Mouse (Mus musculus) neutrophil, adult 5-6 weeks (primary cell): ENCODE data around the gene Atp8b4. TPM values are rescaled to one million over a fixed set of nuclear protein-coding genes. Genes with fewer than 3 reads are reported as not detected.

Experiments used
- ATAC-seq: fragments of 151-379, 151-347 bp; 2 replicates; pipeline ENCODE4 v1.8.0; 2017; ENCODE audit warnings: mild to moderate bottlenecking, moderate TSS enrichment; ENCODE audit not compliant: insufficient number of reproducible peaks, poor library complexity, low FRiP score, severe bottlenecking; ENCODE audit errors: extremely low read depth
- total RNA-seq: library from RNA; stranded (forward); fragments of 200-1000 nt; gene quantifications from 2 replicates; pipeline ENCODE4 v1.2.3, GENCODE M21; 2017

Atp8b4 gene
- total RNA-seq, 1 experiment from 2014 or later: 76.6 TPM

GRCm38 (mm10) chr2:126331794-126332193 is 168.7 kb downstream of the Atp8b4 start:
- ATAC-seq: no peak

- ATAC-seq: no peak
These were observed 177.3 kb downstream of the Atp8b4 start for GRCm38 (mm10) chr2:126323206-126323605.

- ATAC-seq: no peak
These were observed 177.8 kb downstream of the Atp8b4 start for GRCm38 (mm10) chr2:126322631-126323031.

GRCm38 (mm10) chr2:126318071-126318470 is 182.4 kb downstream of the Atp8b4 start:
- ATAC-seq: no peak

GRCm38 (mm10) chr2:126316942-126317341 is 183.5 kb downstream of the Atp8b4 start:
- ATAC-seq: no peak

GRCm38 (mm10) chr2:126316346-126316745 is 184.1 kb downstream of the Atp8b4 start:
- no peak for ATAC-seq

- ATAC-seq: no peak
These were observed 189.4 kb downstream of the Atp8b4 start for GRCm38 (mm10) chr2:126311056-126311455.

GRCm38 (mm10) chr2:126309994-126310393 is 190.5 kb downstream of the Atp8b4 start:
- no peak for ATAC-seq

GRCm38 (mm10) chr2:126304621-126305020 is 195.9 kb downstream of the Atp8b4 start:
- no peak for ATAC-seq

GRCm38 (mm10) chr2:126303226-126303625 is 197.2 kb downstream of the Atp8b4 start:
- ATAC-seq: no peak

GRCm38 (mm10) chr2:126302381-126302780 is 198.1 kb downstream of the Atp8b4 start:
- ATAC-seq: no peak

- ATAC-seq: no peak
These were observed 209.8 kb downstream of the Atp8b4 start for GRCm38 (mm10) chr2:126290702-126291101.

- ATAC-seq: no peak
These were observed 212.5 kb downstream of the Atp8b4 start for GRCm38 (mm10) chr2:126287942-126288341.

- no peak for ATAC-seq
These were observed 214.1 kb downstream of the Atp8b4 start for GRCm38 (mm10) chr2:126286420-126286819.

GRCm38 (mm10) chr2:126284071-126284470 is 216.4 kb downstream of the Atp8b4 start:
- no peak for ATAC-seq

- no peak for ATAC-seq
These were observed 217.4 kb downstream of the Atp8b4 start for GRCm38 (mm10) chr2:126283086-126283485.

- ATAC-seq: no peak
These were observed 225.0 kb downstream of the Atp8b4 start for GRCm38 (mm10) chr2:126275511-126275910.

GRCm38 (mm10) chr2:126274826-126275405 is 225.6 kb downstream of the Atp8b4 start:
- ATAC-seq: no peak

GRCm38 (mm10) chr2:126274311-126274710 is 226.2 kb downstream of the Atp8b4 start:
- no peak for ATAC-seq
